Mouse (Mus musculus): ENCODE results near the gene Tex37.
A peak's percentile ranks its signal among the peaks of the same experiment; 100 is the strongest.

Tex37 gene

GRCm38 (mm10) chr6:70918827-70919226 is at the start of gene Tex37:
TSS of gene Tex37 (minus strand) at chr6:70918927.
- no peak for DNase-seq (ENCODE audit: low read depth, low spot score)

DNA sequence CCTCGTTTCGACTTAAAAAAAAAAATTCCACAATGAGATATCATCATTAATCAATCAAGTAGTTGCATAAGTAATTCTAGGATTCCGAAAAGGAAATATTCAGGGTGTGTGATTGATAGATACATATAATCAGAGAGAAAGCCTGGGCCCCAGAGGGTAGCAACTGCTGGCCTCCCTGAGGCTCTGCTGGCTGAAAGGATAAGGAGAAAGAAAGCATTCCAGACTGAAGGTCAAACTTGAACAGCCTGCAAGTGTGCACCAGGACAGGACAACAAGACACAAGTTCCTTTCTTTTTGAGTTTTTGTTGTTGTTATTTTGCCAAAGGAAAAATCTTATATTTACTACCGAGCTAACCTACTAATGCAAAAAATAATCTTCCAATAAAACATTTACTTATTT is 49.6 kb upstream of the Tex37 start:
- DNase-seq (ENCODE audit: low read depth, low spot score): no peak

DNA sequence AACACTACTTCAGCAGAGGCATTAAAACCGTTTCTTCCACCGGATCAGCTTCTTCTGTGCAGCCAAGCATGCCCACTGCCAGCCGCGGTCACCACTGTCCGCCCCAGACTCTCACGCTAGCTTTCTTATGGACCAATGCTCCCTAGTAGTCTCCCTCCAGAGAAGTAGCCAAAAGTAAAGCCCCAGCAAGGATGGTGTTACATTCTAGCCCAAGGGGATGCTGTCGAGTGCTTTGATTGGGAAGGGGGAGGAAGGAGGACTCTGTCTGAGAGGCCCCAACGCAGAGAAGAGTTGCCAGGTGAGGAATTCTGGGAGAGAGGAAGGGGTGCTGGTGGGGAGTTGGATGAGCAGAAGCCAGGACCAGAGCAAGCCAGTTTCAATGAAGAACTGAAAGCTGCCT is 48.7 kb upstream of the Tex37 start:
- no peak for DNase-seq (ENCODE audit: low read depth, low spot score)

DNA sequence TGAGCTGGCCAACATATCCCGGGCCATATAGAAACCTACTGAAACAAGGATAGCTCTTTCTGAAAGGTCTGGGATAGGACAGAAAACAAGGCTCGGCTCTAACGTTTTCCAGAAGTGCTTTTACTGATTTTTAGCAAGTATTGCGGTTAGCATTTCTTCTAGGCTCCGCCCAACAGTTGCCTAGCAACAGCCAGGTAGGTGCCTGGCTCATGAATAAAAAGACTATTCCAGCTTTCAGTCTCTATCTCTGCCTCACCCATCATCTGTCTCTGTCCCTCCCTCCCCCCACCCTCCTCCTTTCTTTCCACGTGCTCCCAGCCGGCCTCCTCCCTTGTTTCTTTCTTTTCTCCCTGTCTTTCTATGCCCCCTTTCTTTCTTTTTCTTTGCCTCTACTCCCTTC is 47.0 kb upstream of the Tex37 start:
- DNase-seq (ENCODE audit: low read depth, low spot score): no peak

DNA sequence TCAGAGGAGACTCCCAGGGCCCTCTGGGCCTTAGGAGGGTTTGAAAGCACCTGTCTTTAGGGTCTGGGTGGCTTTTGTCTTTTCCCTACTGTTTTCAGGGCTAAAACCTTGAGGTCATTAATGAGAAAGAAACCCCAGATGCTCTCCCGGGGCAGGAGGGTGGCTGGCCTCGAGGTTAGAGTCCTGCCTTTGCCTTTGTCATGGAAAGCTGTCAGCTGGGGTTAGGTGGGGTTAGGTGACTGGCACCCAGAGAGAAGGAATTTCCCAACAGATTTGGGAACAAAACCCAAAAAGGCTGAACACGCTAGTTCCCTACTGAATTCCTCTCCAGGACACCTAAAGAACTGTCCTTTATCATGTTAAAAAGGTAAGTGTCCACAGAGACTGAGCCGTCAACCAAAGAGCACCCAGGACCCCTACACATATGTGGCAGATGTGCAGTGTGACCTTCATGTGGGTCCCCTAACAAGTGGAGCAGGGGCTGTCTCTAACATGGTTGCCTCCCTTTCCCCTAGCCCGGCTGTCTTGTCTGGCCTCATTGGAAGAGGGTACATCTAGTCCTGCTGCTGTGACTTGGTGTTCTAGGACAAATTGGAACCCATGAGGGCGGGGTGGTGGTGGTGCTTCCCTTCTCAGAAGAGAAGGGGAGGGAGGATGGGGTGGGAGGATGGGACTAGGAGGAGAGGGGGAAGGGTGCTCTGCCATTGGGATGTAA is 45.5 kb upstream of the Tex37 start:
- DNase-seq (ENCODE audit: low read depth, low spot score): no peak

DNA sequence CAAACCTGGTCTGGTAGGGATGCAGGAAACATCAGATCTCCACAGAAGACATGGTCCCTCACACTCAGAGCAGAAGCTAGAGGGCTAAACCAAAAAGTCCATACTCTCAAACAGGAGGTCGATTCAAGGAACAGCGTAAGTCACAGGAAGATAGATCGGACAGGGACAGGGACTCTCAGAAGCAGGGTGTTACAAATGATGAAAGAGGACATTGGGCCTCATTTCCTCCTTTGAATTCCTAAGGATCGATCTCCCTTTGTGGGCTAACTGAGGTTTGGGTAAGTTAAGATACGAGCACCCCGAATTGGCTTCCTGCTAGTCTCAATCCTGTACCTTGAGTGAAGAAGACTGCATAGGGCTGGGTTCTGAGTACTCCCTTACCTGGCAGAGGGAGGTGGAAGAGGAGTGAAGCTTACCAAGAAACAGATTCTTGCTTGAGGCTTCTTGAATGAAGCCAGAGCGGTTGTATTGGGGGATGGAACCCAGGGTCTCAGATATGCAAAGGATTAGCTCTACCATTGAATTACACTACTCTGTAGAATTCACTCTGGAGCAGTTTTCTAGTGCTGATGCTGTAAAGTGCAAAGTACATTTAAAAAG is 38.7 kb upstream of the Tex37 start:
- DNase-seq (ENCODE audit: low read depth, low spot score): no peak

- DNase-seq (ENCODE audit: low read depth, low spot score): no peak
These were observed 38.2 kb upstream of the Tex37 start for GRCm38 (mm10) chr6:70956936-70957335.

DNA sequence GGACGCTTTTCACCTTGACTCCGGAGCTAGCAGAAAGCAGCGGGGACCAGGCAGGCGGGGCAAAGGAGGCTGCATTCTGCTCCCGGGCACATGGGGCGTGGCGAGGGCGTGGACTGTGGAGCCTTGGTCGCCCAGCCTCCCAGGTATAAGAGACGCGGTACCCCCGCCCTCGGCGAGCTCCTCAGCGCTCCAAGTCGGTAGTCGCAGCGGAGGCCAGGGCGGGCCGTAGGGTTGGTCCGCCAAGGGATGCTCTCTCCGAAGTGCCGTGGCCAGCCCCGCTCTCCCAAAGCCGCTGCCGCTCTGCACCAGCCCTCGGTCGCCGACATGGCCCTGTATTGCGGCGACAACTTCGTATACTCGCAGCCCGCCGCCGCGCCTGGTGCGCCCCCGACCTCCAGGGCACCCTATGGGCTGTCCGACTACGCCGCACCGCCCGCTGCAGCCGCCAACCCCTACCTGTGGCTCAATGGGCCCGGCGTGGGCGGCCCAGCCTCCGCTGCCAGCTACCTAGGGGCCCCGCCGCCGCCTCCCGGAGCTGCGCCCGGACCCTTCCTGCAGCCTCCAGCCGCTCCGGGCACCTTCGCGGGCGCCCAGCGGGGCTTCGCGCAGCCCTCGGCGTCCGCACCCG is 37.7 kb upstream of the Tex37 start, which contains the start of gene Foxi3:
Gene Foxi3, plus strand, starts transcription at position 247 of the 628 bp plus-strand sequence.
- peak; percentile 11 for DNase-seq (ENCODE audit: low read depth, low spot score)

DNA sequence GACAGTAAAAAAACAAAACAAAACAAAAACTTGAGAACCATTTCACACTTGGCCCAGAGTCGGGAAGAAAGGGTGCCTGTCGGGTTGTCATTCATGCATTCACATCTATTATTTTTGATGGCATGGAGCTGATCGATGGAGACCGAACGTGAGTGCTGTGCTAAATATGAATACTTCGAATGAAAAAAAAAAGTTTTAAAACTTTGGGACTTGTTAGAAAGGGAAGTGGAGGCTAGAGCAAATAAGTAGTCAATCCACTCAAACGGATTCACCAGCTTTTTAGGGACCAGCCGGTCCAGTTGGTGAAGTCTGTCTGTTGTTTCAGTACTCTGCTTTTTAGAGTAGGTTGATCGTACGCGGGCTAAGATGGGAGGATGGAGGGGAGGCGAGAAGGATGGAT is 37.1 kb upstream of the Tex37 start:
- DNase-seq (ENCODE audit: low read depth, low spot score): no peak

DNA sequence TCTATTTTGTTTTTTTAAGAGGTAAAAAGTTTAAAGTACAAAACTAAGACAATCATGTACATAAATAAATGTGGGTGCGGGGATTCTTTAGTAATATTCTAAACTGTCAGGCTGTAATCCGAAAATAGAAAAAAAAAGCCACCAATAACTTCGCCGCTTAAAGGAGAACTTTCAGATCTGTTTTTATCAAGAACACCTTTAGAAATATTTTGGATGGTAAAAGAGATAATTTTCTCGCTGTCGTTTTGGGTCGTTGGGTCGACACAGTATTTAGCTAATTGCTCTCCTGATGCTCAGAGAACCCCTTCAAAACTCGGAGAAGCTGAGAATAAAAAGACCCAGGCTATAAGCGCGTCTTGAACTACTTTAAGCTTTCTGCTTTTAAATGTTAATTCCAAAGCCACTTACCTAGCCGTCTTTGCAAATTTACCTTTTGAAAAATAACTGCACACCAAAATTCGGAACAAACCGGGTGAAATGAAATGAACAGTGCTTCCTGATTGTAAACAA is 36.6 kb upstream of the Tex37 start:
- DNase-seq (ENCODE audit: low read depth, low spot score): no peak

- DNase-seq (ENCODE audit: low read depth, low spot score): no peak
These were observed 35.3 kb upstream of the Tex37 start for GRCm38 (mm10) chr6:70954040-70954439.

DNA sequence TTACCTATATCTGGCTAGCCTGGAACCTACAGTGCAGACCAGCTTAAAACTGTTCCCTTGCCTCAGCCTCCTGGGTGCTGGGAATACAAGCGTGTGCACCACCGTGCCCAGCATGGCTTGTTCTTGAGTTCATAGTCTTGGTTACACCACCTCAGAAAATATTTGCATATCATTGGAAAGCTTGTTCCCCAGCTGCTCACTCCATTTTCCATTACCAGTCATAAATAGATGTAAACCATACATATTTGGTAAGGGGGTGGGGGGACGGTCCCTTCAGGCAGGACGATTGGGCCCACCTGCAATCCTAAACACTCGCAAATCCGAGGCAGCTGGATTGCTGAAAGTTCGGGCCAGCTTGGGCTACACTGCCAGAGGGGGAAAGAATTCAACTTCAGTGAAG is 34.5 kb upstream of the Tex37 start:
- DNase-seq (ENCODE audit: low read depth, low spot score): no peak

GRCm38 (mm10) chr6:70931801-70932200 is 13.1 kb upstream of the Tex37 start:
- no peak for DNase-seq (ENCODE audit: low read depth, low spot score)

DNA sequence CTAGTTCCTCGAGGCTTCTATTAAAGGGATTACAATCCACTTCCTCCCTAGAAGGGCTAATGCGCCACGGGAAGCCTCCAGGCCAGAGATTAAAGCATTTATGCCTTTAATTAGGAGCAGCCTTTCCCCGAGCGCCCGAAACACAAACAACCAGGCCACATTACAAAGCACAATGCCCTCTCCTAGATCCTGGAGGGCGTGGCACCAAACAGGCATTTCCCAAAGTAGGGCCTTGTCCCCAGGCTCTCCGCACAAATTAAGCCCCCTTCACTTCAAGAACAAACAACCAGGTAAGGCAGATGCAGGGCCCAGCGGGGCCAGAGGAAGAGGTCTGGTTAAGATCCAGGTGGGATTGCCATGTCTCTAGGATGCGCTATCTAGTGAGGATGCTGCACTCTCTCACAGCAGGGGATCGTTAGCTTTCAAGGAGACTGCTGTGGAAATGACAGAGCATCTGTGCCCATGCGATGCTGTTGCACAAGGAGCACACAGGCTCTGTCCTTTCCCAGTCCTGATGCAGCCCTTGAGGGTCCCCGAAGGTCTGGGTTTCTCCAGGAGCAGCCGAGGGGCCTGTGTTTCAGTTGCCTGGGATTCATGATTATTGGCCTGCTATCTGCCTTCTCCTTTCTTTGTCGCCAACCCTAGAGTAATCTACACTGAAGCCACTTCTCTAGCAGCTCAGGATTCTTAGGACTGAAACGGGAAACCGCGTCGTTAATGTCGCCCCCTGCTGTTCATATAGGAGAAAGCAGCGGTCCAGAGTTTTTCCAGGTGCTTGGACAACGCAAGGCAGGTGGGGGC is 2.7 kb upstream of the Tex37 start:
- peak; percentile 27 for DNase-seq (ENCODE audit: low read depth, low spot score)

GRCm38 (mm10) chr6:70912396-70912765 is 6.3 kb downstream of the Tex37 start:
- no peak for DNase-seq (ENCODE audit: low read depth, low spot score)

GRCm38 (mm10) chr6:70911668-70912395 is 6.9 kb downstream of the Tex37 start:
- DNase-seq (ENCODE audit: low read depth, low spot score): no peak

GRCm38 (mm10) chr6:70910285-70910684 is 8.4 kb downstream of the Tex37 start:
- DNase-seq (ENCODE audit: low read depth, low spot score): no peak

DNA sequence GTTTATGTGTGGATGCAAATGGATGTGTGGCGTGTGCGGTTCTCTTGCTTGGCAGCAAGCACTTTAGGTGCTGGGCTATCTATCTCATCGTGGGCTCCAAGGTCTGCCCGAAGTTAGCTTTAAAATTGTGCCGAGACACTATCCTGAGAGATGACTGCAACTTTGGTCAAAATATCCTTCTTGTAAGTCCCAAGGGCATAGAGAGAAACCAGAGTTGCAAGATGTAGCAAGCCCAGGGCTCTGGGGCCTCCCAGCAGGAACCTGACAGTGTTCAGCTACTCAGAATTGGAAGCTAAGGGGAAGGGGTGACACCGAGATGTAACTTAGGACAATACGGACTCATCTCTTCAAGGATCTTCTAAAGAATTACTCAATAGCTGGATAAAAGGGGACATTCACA is 9.2 kb downstream of the Tex37 start:
- no peak for DNase-seq (ENCODE audit: low read depth, low spot score)

GRCm38 (mm10) chr6:70903689-70904088 is 15.0 kb downstream of the Tex37 start:
- DNase-seq (ENCODE audit: low read depth, low spot score): no peak

GRCm38 (mm10) chr6:70899594-70900003 is 19.1 kb downstream of the Tex37 start:
- no peak for DNase-seq (ENCODE audit: low read depth, low spot score)

DNA sequence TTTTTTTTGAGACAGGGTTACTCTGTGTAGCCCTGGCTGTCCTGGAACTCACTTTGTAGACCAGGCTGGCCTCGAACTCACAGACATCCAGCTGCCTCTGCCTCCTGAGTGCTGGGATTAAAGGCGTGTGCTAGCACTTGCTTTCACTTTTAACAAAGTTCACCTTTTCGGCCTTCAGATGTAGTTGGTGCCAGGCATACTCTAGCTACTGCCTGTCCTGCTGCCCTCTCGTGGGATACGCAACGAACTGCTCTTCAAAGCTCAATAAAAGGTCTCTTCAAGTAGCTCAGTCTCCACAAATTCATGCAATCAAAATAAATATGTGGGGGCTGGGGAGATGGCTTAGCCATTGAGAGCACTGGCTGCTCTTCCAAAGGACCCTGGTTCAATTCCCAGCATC is 20.6 kb downstream of the Tex37 start:
- no peak for DNase-seq (ENCODE audit: low read depth, low spot score)
